Mouse (Mus musculus) cortical plate, adult 2 months (tissue): ENCODE measurements around the gene Hhipl1.

Experiments
- CTCF ChIP-seq: fragments of 200-500 bp; IDR thresholded peaks from 2 replicates; pipeline ENCODE4 v1.5.1; 2011; ENCODE audit warnings: mild to moderate bottlenecking, control low read depth, low read length; ENCODE audit not compliant: insufficient read depth; ENCODE audit errors: extremely low read depth
- POLR2A ChIP-seq: fragments of 200-500 bp; IDR thresholded peaks from 2 replicates; pipeline ENCODE4 v1.6.1; 2011; ENCODE audit warnings: mild to moderate bottlenecking, low read length, control low read depth; ENCODE audit not compliant: insufficient read depth; ENCODE audit errors: extremely low read depth

DNA sequence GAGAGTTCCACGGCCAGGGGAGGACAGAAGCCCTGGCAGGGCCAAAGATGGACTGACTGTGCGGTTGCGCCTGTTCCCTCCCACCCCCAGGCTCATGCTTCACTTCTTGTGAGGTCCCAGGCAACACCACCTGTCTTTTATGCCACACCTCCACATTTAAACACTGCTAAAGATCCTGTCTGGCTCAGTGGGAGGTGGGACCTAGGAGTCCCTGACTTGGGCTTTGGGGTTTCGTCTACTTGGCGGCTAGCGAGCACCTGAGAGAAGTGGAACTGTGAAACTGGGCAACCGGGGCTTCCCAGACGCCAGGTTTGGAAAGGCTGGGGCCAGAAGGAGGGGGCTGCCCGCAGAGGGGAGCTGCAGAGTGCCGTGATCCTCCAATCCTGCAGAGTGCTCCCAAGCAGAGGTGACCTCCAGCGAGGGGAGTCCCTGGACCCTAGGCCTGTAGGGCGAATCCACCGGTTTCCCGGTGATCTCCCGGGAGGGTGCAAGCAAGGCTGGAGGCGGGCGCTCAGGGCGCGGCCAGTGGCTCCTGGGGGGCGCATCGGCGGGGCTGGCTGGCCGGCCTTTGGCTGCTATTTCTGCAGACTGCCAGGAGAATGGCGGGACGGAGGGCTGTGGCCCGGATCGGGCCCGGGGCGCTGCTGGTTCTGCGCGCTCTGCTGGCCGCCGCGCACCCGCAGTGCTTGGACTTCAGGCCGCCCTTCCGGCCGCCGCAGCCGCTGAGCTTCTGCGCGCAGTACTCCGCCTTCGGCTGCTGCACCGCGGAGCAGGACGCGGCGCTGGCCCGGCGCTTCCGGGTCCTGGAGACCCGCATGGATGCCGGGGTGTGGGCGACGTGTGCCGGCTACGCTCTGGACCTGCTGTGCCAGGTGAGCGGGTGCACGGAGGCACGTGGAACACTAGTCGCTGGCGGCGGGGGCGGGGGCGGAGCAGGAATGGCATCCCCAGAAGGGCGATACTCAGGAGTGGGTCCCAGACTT lies at the start of gene Hhipl1:
- TF ChIP-seq POLR2A = no peak
- TF ChIP-seq CTCF = no peak
